Mouse (Mus musculus): ENCODE results near the gene Cnksr1.

Gene Cnksr1

GRCm38 (mm10) chr4:134252131-134252910 lies 14.1 kb upstream of the Cnksr1 start:
- no peak for DNase-seq

DNA sequence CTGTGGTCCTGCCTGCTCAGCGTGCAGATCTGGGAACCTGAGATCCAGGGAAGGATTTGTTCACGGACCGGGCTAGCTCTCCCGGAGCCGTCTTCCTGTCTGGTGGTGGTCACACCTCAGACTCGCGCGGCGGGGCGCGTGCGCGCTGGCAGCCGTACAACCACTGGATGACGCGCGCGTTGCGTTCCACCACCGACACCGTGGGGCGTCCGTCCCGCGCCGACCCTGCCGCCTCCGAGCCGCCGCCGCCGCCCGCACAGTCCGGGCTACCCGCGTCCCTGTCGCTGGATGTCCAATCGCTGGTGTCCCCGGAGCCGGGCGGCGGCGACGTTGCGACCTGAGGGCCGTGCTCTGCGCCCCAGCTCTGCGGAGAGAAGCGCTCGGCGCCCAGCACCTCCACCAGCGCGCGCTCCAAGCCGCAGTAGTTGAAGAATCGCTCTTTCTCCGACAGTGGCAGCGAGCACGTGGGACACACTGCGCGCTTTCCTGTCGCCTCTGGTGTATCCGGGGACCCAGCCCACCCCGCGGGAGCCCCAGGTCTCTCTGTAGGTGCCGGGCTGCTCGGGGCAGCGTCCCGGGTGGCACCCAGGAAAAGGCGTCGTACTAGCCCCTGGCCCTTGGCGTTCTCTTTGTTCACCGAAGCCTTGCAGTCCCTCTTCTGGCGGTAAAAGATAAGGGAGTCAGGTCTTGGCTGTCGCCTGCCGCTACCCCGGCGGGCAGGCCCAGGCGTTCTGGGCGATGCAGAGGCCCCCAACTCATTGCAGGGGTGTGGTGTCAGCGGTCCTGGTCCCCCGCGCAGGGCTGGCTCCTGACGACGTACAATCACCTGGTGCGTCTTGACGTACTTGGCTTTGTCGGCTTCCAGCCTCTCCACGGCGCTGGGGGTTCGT lies 13.3 kb upstream of the Cnksr1 start:
- peak in 1 of 2 experiments; percentile 22 for DNase-seq

DNA sequence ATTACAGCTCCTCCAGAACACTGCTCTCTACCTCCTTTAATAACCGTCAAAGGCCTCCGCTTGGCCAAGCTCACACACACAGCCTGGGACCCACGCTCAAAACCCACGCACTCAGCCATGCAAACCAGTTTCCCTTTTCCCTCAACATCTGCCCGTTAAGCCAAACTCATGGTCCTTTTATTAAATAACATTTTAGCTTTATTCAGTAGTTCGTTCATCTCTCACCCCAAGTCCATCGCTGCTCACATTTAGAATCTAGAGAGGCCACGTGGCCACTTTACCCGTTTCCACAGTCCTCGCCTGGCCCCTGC lies 12.7 kb upstream of the Cnksr1 start:
- DNase-seq: no peak

DNA sequence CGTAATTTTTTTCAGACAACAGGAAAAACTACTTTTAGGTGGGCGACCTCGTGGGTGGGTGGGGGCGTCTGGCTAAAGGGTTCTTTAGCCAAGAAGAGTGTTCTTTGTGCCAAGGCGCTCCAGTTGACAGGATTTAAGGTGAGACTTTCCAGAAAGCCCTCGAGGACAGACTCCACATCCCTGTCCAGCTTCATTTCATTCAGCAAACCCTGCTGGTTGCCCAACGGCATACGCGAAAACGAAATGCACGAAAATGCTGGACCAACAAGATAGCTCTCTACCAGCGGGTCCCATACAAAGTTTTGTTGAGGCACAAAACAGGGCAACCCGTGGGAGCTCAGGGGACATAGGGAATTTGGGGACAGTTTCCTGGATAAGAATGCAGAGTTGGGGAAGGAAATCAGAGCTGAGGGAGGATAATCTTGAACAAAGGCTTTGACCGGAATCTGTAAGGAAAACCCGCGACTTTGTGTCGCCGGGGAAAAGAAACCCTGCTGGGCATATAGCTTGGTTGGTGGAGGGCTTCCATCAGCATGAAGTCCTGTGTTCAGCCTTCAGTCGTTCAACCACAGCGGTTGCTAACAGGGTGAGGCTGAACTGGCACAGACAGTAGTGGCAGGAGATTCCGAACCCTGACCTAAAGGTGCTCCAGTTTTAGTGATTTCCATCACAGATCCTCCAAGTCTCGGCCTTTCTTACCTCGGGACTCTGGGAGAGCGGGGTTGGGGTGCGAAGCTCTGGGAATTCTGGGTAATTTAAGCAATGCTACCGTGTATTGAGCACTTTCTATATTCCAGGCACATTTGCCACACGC lies 12.1 kb upstream of the Cnksr1 start:
- no peak for DNase-seq

- DNase-seq: peak; percentile 59 to 69
Measured at GRCm38 (mm10) chr4:134249651-134250050, 11.5 kb upstream of the Cnksr1 start.

DNA sequence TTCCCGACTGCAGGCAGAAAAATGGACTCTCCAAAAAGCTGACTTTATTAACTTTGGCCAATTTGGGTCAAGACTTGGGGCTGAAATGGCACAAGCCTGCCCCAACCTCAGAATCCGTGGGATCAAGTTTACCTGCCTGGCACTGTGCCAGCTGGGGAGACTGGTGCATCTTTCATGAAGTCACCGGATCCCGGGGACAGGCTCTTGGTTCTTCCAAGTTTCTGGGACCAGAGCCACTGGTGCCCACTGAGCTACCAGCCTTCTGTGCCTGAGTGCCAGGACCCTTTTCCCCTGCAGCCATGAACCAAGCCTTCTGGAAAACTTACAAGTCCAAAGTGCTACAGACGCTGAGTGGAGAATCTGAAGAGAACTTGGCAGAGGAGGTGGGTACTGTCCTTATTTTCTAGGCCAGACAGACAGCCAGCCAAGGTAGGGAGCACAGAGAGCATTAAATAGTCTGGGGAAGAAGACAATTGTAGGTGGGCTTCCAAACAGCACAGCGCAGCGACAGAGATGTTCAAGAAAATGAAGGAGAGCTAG lies 8.6 kb upstream of the Cnksr1 start, which contains the start of gene Gm30191:
Gene Gm30191, plus strand, starts transcription at position 217 of the 540 bp plus-strand sequence.
- peak; percentile 19 to 28 for DNase-seq

DNA sequence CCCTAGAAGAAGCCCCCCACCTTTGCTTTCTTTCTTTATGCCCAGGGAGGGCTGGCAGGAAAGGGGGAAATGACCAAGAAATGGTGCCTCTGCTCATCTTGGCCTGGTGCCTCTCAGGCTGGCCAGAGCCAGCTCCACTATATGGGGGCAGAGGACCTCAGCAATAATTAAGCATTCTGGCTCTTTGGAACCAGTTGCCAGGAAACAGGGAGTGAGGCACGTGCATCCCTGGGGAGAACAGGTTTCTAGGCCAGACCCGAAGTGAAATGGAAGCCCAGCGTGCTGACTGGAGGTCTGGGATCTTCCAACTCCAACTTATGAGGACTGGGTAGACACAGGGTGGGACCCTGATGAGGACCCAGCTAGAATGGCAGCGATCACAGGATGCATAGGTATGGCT lies 8.1 kb upstream of the Cnksr1 start:
- DNase-seq: no peak

DNA sequence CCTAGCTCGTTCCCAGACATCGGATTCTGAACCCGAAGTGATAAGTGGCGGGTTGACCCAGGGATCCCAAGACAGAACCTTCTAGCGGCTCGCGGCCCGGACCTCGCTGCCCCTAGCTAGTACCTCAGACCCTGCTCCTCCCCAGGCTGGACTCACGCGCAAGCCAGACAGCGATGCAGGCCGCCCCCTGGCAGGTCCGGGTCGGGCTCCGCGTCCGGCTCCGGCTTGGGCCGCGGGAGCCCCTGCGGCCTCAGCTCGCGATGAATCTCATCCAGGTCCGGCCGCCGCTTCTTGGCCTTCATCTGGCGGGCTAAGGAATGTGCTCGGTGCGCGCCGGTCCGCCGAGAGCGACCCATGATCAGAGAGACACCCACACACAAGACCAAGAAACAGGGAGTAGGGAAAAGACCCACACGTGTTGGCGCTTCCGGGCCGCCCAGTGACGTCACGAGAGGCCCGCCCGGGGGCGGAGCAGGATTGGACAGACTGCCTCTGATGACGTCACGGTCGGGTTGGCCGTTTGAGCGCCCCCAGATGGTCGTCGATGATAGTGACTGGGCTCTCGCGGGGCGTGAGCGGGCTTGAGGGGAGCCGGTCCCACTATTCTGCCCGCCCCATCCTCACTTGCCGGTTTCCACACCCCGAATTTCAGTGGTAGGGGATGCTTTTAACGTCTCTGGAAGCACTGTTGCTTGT lies 7.1 kb upstream of the Cnksr1 start, which contains the start of gene Zfp593:
Gene Zfp593, minus strand, starts transcription at position 445 of the 696 bp plus-strand sequence.
- DNase-seq: peak; percentile 96

- DNase-seq: no peak
Measured at GRCm38 (mm10) chr4:134243516-134244250, 5.5 kb upstream of the Cnksr1 start, which contains the start of gene E130218I03Rik. Gene E130218I03Rik (plus strand): TSS chr4:134243662.

- peak in 1 of 2 experiments; percentile 33 for DNase-seq
Measured at GRCm38 (mm10) chr4:134238686-134239085, 487 bp upstream of the Cnksr1 start.

GRCm38 (mm10) chr4:134237582-134238278 lies 469 bp downstream of the Cnksr1 start:
- no peak for DNase-seq

DNA sequence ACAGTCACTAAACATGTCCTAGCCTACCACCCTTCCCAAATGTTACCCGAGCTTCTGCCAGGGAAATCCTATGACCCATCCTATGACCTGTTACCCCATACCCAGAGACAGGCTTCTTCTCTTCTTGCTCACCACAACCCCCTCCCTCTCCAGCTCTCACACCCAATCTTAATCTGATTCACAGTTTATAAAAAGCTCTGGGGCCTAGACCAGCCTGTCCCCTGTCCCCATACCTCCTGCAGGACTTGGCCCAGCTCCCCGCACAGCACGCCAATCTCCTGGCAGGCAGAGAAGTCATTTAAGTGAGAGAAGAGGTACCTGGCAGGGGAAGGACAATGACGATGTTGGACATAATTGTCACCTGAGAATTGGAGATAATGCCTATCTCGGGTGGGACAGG lies 3.3 kb downstream of the Cnksr1 start:
- no peak for DNase-seq

DNA sequence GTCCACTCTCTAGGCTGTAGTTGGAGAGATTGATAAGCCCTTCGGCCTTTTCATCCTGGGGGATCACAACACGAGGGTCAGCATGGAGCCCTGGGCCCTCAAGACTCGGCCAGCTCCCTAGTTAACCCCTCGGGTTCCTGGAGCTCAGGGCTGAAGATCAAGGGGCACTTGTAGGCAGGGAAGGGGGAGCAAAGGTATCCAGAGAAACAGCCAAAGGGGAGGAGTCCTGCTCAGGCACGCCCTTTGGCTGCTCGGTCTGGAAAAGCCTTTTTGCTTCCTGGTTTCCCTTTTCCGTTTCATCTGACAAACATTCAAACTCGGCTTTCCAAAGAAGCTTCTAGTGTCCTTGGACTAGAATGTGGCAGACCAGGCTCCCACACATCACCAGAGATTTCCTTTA lies 7.8 kb downstream of the Cnksr1 start:
- DNase-seq: no peak

DNA sequence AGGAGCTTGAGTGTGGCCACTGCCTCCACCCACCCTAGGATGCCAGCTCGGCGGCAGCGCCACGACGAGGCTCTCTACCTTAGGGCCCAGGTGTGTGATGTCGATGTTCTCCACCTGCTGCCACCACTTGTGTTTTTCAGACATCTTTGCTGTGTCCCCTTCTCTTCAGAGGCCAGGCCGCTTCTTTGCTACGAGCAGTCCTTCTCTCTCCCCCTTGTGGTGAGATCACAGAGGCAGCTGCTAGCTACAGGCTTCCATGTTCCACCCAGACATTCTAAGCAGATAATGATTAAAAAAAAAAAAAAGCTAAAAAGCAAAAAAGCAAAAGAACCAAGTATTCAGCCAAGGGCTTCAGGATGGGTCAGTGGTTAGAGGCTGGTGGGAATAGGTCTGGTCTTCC lies 11.0 kb downstream of the Cnksr1 start, which contains the start of gene Catsper4:
Gene Catsper4, minus strand, starts transcription at position 190 of the 400 bp plus-strand sequence.
- no peak for DNase-seq

DNA sequence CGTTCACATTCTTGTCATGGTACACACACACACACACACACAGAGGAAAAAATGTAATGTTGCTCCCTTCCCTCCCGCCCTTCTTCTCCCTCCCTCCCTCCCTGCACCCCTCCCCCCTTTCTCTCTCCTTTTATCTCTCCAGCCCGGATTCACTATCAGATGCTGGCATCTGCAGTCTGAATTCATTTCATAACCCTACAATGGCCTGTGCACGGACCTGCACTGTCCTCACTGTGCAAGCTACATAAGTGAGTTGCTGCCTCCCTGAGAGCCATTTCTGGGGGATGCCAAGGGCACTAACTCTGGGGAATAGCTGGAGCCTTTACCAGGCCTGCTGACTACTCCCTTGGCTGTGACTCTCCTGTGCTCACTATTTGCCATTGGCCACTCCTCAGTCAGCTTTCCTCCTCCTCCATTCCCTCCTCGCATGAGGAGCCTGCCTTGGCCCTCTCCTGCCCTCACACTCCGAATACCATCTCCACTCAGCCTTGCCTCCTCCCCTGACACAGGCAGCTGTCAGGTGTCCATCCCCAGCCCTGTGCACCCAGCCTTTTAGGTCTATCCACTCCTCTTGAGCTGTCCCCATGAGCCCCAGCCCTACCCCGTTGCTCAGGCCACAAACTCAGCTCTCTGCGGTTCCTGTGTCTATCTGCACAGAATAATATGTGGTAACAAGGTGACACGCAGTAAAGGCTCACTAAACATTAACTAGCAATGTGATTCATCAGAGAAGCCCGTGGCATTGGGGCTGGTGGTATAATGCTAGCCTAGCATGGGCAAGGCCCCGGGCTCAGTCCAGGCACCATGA lies 15.2 kb downstream of the Cnksr1 start:
- DNase-seq: no peak

GRCm38 (mm10) chr4:134206488-134207053 lies 31.6 kb downstream of the Cnksr1 start:
- no peak for DNase-seq

GRCm38 (mm10) chr4:134203340-134203896 lies 34.8 kb downstream of the Cnksr1 start:
- no peak for DNase-seq

GRCm38 (mm10) chr4:134202904-134203303 lies 35.3 kb downstream of the Cnksr1 start, which contains the start of gene Gm7534:
Gene Gm7534 (minus strand): TSS chr4:134203004.
- no peak for DNase-seq

DNA sequence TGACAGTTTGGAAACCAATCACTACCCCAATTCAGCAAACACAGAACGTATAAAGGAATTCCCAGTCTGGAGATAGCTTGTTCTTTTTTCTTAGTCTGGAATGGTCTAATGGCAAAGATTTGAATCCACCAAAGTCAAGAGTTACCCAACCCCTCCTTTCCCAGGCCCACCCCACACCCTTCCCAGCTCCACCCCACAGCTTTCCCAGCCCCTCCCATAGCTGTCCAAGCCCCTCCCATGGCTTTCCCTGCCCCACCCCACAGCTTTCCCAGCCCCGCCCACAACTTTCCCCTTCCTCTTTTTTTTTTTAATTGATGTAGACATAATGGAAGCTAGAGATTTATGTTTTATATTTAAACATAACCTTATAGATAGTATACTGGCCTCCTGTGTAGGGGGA lies 38.8 kb downstream of the Cnksr1 start:
- no peak for DNase-seq

Measured in cerebellum, postnatal 36 days (tissue).